Mouse (Mus musculus) liver, embryonic 11.5 days (tissue): ENCODE data around the gene Mrfap1. TPM values are rescaled to one million over a fixed set of nuclear protein-coding genes. Genes with fewer than 3 reads are reported as not detected.
A peak's percentile ranks its signal among the peaks of the same experiment; 100 is the strongest.
"Not testable (repeated sequence)": the region's sequence is repeated elsewhere in the genome, so short reads cannot be mapped to it uniquely, and the experiment has no call there.

Experiments
- ATAC-seq: fragments of 200-750 bp; cut with Nextera tagmentation; replicated peaks from 2 replicates; pipeline ENCODE4 v1.8.0; 2017; ENCODE audit warnings: moderate number of reproducible peaks, mild to moderate bottlenecking, moderate TSS enrichment, moderate library complexity; ENCODE audit not compliant: low FRiP score
- DNase-seq: peaks from one replicate; pipeline ENCODE4 v3.0.0-alpha.2; 2017; ENCODE audit warnings: low spot score
- H3K27ac ChIP-seq: fragments of 300-500 bp; sonication (generic); 2 replicates; pipeline ENCODE4 v1.5.1; 2014; ENCODE audit warnings: mild to moderate bottlenecking, low read depth, low read length, control low read depth
- H3K27me3 ChIP-seq: fragments of 300-500 bp; sonication (generic); replicated peaks from 2 replicates; pipeline ENCODE4 v1.6.1; 2014; ENCODE audit warnings: low read length, mixed read lengths; ENCODE audit not compliant: control insufficient read depth, insufficient read depth
- H3K36me3 ChIP-seq: fragments of 300-500 bp; sonication (generic); 2 replicates; pipeline ENCODE4 v1.6.1; 2014; ENCODE audit warnings: mild to moderate bottlenecking, low read length, moderate library complexity, mixed read lengths; ENCODE audit not compliant: control insufficient read depth, insufficient read depth
- H3K4me1 ChIP-seq: fragments of 300-500 bp; sonication (generic); replicated peaks from 2 replicates; pipeline ENCODE4 v1.6.1; 2014; ENCODE audit warnings: low read length, mixed read lengths; ENCODE audit not compliant: control insufficient read depth, insufficient read depth
- H3K4me2 ChIP-seq: fragments of 300-500 bp; sonication (generic); 2 replicates; pipeline ENCODE4 v1.6.1; 2014; ENCODE audit warnings: mild to moderate bottlenecking, control low read depth, moderate library complexity
- H3K4me3 ChIP-seq: fragments of 300-500 bp; sonication (generic); 2 replicates; pipeline ENCODE4 v1.5.1; 2014; ENCODE audit warnings: low read depth, low read length, control low read depth
- H3K9ac ChIP-seq: fragments of 300-500 bp; sonication (generic); 2 replicates; pipeline ENCODE4 v1.6.1; 2014; ENCODE audit warnings: low read depth, low read length, control low read depth
- H3K9me3 ChIP-seq: fragments of 300-500 bp; sonication (generic); 2 replicates; pipeline ENCODE4 v1.6.1; 2016; ENCODE audit warnings: low read length, inconsistent platforms, mixed read lengths; ENCODE audit not compliant: control insufficient read depth
- WGBS: fragments of 180-500 bp; shearing (Covaris S2); extraction: QIAGEN DNeasy Blood & Tissue Kit; methylation state at CpG from one replicate; pipeline ENCODE4 v1.1.7; 2014; 5-methylcytosine and 5-hydroxymethylcytosine counted together
- polyA plus RNA-seq: library from polyadenylated mRNA; unstranded; fragments of >200 nt; fragmentation: Nextera tagmentation; extraction: Ambion mirVana; gene quantifications from 2 replicates; pipeline ENCODE4 v1.2.1, GENCODE M21; 2014

The Mrfap1 gene
- 366 and 368 TPM in 2 replicates for polyA plus RNA-seq

DNA sequence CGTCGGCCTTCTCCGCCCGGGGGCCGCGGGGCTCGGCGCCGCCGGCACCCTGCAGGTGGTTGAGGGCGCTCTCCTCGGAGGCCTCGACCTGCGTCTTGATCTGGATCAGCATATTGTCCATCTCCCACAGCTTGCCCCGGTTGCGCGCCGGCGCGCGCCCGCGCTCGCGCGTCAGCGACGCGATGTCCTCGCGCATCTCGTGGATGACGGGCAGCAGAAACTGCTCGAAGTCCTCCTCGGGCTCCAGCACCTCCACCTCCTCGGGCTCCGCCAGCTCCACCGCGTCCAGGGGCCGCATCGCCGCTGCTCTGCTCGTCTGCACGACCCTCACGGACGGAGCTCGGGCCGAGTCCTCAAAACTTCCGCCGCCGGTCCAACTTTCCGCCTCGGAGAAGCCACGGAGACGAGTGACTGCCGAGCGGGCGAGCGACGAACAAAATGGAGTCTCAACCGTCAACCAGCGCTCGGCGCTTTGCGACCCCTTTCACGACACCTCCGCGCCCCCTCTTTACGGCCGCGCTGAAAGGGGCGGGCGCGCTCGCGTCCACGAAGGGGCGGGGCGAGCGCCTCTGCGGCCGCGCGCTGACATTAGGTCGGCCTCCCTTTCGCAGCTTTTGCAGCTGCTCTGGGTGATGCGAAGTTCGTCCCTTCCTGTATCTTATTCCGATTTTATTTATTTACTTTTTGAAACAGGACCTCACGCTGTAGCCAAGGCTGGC, at the start of gene Mrfap1:
Mrfap1 (minus strand) TSS at position 477 of the 719 bp plus-strand sequence.
- not testable (repeated sequence) for H3K36me3 ChIP-seq, H3K9me3 ChIP-seq, H3K27me3 ChIP-seq, H3K4me1 ChIP-seq
- ATAC-seq (peak; percentile 71), DNase-seq (peak; percentile 91)
- Histone ChIP-seq H3K4me2 (peak within 1 kb of the TSS; percentile 72), H3K27ac (peak within 1 kb of the TSS; percentile 91), H3K4me3 (peak within 1 kb of the TSS; percentile 80), H3K9ac (peak within 1 kb of the TSS; percentile 86)
- under 1% methylated on average over 90 of the region's 90 CpGs for WGBS

GRCm38 (mm10) chr5:36844490-36844889, 47.9 kb upstream of the Mrfap1 start:
- no peaks in the 10 kb centered on the region for H3K9me3 ChIP-seq
- no peak overlapping the region for H3K27ac ChIP-seq

GRCm38 (mm10) chr5:36841701-36842100, 45.1 kb upstream of the Mrfap1 start:
- no peaks in the 10 kb centered on the region for H3K9me3 ChIP-seq
- H3K4me1 ChIP-seq = no peaks in the 10 kb centered on the region
- H3K36me3 ChIP-seq = no peaks in the 10 kb centered on the region
- no peak overlapping the region for H3K27ac ChIP-seq
- no peak overlapping the region for H3K9ac ChIP-seq
- no peak overlapping the region for H3K4me3 ChIP-seq
- WGBS = 65% methylated on average over 1 of the region's 1 CpGs
- H3K27me3 ChIP-seq = no peaks in the 10 kb centered on the region
- no peak for ATAC-seq
- DNase-seq = no peak
- H3K4me2 ChIP-seq = no peak overlapping the region

More at GRCm38 (mm10) chr5:36844490-36844889, 47.9 kb upstream of the Mrfap1 start:
- no peak for DNase-seq
- WGBS = 81% methylated on average over 10 of the region's 10 CpGs
- no peak overlapping the region for H3K4me2 ChIP-seq
- no peaks in the 10 kb centered on the region for H3K27me3 ChIP-seq
- no peak overlapping the region for H3K9ac ChIP-seq
- no peaks in the 10 kb centered on the region for H3K4me1 ChIP-seq
- ATAC-seq = no peak
- H3K36me3 ChIP-seq = no peaks in the 10 kb centered on the region
- no peak overlapping the region for H3K4me3 ChIP-seq

GRCm38 (mm10) chr5:36840092-36840491, 43.5 kb upstream of the Mrfap1 start:
- H3K4me3 ChIP-seq = no peak overlapping the region
- DNase-seq (no peak), ATAC-seq (no peak)
- WGBS = 76% methylated on average over 7 of the region's 7 CpGs
- H3K9ac ChIP-seq = no peak overlapping the region
- no peak overlapping the region for H3K4me2 ChIP-seq
- H3K27ac ChIP-seq = no peak overlapping the region
- H3K27me3 ChIP-seq = no peaks in the 10 kb centered on the region
- no peaks in the 10 kb centered on the region for H3K36me3 ChIP-seq
- H3K9me3 ChIP-seq = no peaks in the 10 kb centered on the region
- no peaks in the 10 kb centered on the region for H3K4me1 ChIP-seq

DNA sequence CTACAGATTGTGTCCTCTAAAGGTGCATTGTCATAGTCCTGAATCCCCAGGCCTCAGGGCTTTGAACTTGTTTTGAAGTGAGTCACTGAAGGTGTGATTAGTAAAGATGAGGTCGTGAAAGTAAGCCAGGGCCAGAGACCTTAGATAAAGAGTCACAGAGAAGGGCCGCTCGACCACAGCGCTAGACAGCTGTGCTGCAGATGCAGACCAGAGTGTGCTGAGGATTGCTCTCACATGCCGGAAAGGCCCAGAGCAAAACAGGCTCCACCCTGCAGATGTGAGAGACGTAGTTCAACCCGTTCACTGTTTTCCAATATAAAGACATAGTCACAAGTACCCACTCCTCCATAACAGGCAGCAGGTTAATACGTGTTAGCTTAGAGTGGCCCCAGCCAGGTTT, 43.0 kb upstream of the Mrfap1 start:
- no peaks in the 10 kb centered on the region for H3K4me1 ChIP-seq
- WGBS = 59% methylated on average over 8 of the region's 8 CpGs
- ATAC-seq (no peak), DNase-seq (no peak)
- H3K36me3 ChIP-seq = no peaks in the 10 kb centered on the region
- no peaks in the 10 kb centered on the region for H3K27me3 ChIP-seq
- no peaks in the 10 kb centered on the region for H3K9me3 ChIP-seq
- H3K9ac ChIP-seq = no peak overlapping the region
- H3K27ac ChIP-seq = no peak overlapping the region
- no peak overlapping the region for H3K4me2 ChIP-seq
- no peak overlapping the region for H3K4me3 ChIP-seq

- no peak overlapping the region for H3K4me2 ChIP-seq
- H3K4me1 ChIP-seq = no peaks in the 10 kb centered on the region
- H3K9ac ChIP-seq = no peak overlapping the region
- no peaks in the 10 kb centered on the region for H3K27me3 ChIP-seq
- ATAC-seq (no peak), DNase-seq (no peak)
- no peaks in the 10 kb centered on the region for H3K9me3 ChIP-seq
- H3K4me3 ChIP-seq = no peak overlapping the region
- no peak overlapping the region for H3K27ac ChIP-seq
- WGBS = 87% methylated on average over 2 of the region's 2 CpGs
- H3K36me3 ChIP-seq = no peaks in the 10 kb centered on the region
Measured at GRCm38 (mm10) chr5:36839032-36839431, 42.5 kb upstream of the Mrfap1 start.

DNA sequence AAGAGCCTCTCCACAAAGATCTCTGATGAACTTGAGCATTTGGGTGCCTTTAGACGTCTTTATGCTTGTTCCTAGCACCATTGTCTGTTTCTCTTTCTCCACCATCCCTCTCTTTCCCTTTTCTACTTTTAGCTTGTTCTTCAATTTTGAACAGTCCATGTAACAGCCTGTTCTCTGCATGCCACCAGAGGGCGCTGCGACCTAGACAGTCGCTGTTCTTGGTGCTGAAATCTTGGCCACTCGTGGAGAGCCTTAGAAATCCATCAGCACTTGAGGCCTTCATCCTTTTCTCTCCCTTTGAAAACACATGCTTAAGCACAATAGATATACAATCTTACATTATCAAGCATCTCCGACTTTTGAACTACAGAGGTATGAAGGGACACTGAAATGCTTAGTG, 39.4 kb upstream of the Mrfap1 start:
- under 1% methylated on average over 6 of the region's 6 CpGs for WGBS
- Histone ChIP-seq H3K9ac (no peak overlapping the region), H3K36me3 (no peaks in the 10 kb centered on the region), H3K4me2 (no peak overlapping the region), H3K27ac (no peak overlapping the region), H3K4me1 (no peaks in the 10 kb centered on the region; the same call in 1 of the 2 replicates), H3K9me3 (no peaks in the 10 kb centered on the region), H3K27me3 (no peaks in the 10 kb centered on the region), H3K4me3 (no peak overlapping the region)
- DNase-seq = peak; percentile 58
- ATAC-seq = no peak

GRCm38 (mm10) chr5:36831272-36831671, 34.7 kb upstream of the Mrfap1 start:
- peaks cover 10% of the 10 kb centered on the region; the same call in 1 of the 2 replicates for H3K4me1 ChIP-seq
- H3K9me3 ChIP-seq = no peaks in the 10 kb centered on the region
- DNase-seq = no peak
- H3K9ac ChIP-seq = no peak overlapping the region
- H3K36me3 ChIP-seq = no peaks in the 10 kb centered on the region
- H3K27me3 ChIP-seq = no peaks in the 10 kb centered on the region
- 51% methylated on average over 7 of the region's 7 CpGs for WGBS
- no peak overlapping the region for H3K4me3 ChIP-seq
- H3K4me2 ChIP-seq = peak overlapping the region; percentile 93
- H3K27ac ChIP-seq = no peak overlapping the region
- no peak for ATAC-seq
